Mouse (Mus musculus) 3134 (cell line): ENCODE measurements around the gene Gtpbp10.

Experiments used
- DNase-seq: peaks from one replicate; pipeline ENCODE4 v3.0.0-alpha.2; 2011; ENCODE audit warnings: low spot score; ENCODE audit not compliant: insufficient read length; ENCODE audit errors: extremely low read depth

The Gtpbp10 gene

DNA sequence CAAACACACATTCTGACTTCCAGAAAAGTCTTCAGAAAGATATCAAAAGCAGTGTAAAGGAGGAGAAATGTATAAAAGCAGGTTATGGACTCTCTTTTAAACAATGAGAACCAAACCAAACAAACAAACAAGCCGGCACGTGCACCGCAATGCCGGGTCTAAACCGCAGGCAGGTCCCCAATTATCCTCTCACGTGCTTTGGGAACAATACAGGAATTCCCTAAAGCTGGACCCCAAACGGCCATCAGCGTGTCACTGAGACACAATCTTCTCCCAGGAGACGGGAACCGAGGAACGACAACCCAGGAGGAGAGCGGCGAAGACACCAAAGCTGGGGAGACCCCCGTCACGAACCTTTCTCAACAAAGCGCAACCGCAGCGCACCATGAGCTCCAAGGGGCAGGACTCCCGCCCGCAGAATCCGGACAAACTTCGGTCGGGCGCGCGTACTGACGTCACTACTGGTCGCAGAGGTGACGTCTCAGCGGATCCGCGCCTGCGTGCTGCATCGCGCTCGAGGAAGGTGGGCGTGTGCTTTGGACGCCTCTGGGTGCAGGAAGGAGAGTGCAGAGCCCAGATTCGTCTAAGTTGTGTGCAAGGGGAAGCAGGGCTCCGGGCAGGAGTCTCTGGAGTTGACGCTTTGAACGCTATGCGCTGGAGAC lies at the start of gene Gtpbp10:
Gene Gtpbp10 (minus strand): TSS at position 460 of the 662 bp plus-strand sequence.
- peak; percentile 81 for DNase-seq

- no peak for DNase-seq
Observed at GRCm38 (mm10) chr5:5587686-5588085, 28.3 kb upstream of the Gtpbp10 start.

DNA sequence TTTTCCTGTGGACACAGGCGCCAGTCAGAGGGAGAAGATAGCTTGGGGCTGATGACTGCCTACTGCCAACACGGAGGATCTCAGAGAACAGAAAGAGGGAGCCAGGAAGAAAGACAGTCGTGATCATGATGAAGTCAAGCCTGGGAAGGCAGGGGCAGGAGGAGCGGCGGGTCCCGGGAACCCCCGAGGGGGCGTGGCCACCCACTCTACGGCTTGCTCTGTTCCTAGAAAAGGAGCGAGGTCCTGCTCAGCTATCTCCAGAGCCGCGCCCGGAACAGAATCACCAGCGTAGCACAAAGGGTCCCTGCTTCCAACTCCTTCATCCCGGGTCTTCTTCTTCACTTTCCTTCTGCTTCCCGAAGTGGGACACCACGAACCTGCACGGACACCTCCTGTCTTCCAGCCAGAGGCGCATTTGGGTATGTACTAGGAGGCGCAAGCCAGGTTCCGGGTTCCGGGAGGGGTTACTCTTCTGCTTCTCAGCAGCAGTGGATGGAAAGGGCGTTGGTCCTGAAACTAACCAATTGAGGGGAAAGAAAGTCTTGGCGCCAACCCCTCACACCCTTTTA lies 14.5 kb upstream of the Gtpbp10 start, which contains the start of gene Gm8773:
Gene Gm8773 (plus strand): TSS at position 51 of the 569 bp plus-strand sequence.
- DNase-seq, result peak; percentile 4

GRCm38 (mm10) chr5:5562435-5562834 lies 3.1 kb upstream of the Gtpbp10 start:
- no peak for DNase-seq

- DNase-seq, result no peak
Observed at GRCm38 (mm10) chr5:5561041-5561706, 1.8 kb upstream of the Gtpbp10 start.

GRCm38 (mm10) chr5:5559798-5560197 lies 460 bp upstream of the Gtpbp10 start:
- no peak for DNase-seq

- no peak for DNase-seq
Observed at GRCm38 (mm10) chr5:5551110-5551509, 8.2 kb downstream of the Gtpbp10 start.

DNA sequence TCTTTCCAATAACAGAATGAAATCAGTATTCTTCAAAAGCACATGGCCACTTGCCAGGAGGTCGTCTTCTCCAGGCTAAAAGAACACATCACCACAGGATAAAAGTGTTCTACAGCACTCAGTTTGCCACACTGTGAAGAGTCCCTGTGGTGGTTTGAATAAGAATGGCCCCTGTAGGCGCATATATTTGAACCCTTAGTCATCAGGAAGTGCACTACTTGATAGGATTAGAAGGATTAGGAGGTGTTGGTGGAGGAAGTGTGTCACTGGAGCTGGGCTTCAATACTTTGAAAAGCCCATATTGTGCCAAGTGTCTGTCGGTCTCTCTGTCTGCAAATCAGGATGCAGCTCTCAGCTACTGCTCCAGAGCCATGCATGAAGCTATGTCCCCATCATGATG lies 19.0 kb downstream of the Gtpbp10 start:
- peak; percentile 5 for DNase-seq

DNA sequence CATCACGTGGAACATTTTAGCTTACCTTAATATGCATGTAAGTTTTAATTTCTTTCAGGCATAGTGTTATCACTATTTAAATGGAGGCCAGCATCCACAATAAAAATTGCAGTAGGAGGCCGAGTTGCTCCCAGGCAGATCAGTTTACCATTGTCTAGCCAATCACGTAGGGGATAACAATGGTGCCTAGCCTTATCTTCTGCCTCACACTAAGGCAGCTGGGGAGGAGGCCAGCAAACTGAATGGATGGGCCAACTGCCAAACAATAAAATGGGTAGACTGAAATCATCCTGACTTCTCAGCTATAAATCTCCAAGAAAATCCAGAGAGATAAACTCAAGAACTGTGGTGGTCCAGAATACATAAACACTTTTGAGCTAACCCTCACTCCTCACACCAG lies 19.6 kb downstream of the Gtpbp10 start:
- no peak for DNase-seq

- DNase-seq, result no peak
Observed at GRCm38 (mm10) chr5:5536131-5536530, 23.2 kb downstream of the Gtpbp10 start.

- DNase-seq, result no peak
Observed at GRCm38 (mm10) chr5:5533656-5534420, 25.5 kb downstream of the Gtpbp10 start.

DNA sequence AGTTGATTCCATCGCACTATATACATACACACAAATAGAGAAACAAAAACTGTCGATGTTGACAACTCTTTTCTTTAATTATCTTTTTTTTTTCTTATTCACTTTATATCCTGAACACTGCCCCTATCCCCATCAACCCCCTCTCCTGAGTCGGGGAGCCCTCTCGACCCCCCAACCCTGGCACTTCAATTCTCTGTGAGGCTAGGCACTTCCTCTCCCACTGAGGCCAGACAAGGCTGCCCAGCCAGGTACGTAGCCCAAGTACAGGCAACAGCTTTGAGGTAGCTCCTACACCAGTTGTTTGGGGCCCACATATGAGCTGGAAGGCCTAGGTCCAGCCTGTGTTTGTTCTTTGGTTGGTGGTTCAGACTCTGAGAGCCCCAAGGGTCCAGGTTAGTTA lies 43.9 kb downstream of the Gtpbp10 start:
- DNase-seq, result no peak

DNA sequence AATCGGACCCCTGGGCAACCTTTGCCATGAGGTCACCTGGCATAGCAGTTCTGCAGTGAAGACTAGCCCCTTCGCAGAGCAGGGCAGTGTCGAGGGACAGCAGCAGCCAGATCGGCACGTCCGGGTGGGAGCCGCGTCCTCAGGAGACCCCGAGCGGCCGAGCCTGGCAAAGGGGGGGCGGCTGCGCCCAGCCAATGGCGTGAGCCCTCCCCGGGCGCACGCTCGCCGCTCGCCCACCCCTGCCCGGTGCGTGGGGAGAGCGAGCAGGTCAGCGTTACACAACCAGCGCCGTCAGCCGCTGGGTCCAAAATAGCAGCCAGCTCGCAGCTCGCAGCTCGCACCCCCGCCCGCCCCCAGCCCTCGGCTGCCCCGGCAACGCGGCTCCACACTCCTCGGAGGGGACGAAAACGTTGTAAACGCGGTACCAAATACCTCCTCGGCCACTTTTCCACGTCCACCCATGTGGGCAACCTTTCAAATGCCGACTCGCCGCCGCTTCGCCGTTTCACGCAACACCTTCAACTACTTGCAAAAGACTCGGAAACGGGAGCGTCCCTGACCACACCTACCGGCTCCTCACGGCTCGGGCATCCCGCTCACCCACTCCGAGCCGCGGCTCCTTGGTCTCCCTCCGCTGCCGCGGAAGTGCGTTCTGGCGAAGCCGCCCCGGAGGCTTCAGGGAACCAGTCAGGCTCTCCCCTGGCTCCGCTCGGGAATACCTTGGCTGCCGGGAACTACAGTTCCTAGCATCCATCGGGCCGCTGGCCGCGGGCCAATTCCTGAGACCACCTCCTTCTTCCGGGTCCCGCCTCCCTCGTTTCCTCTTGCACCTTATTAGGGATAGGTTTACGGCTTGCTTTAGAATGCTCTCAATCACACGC lies 44.9 kb downstream of the Gtpbp10 start, which contains the start of gene Cldn12:
Gene Cldn12 (minus strand): TSS at position 763 of the 881 bp plus-strand sequence.
- peak; percentile 96 for DNase-seq

- no peak for DNase-seq
Observed at GRCm38 (mm10) chr5:5511401-5511800, 47.9 kb downstream of the Gtpbp10 start.

DNA sequence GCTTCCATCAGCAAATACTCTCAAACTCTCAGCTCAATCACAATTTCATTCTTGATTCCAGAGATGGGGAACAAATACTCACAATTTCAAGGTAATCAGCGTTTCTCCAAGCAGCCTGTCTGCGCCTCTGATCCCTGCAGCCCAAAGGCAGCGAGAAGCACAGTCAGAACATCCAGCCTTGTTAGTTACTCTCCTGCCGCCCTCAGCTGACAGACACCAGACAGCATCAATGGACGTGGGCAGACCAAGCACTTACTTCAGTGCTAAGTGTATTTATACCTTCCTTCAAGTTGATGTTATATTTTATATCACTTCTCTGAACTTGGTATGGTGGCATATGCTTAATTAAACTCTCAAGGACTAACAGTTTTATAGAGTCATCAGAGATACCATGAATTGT lies 48.3 kb downstream of the Gtpbp10 start:
- DNase-seq, result no peak

GRCm38 (mm10) chr5:5510304-5510887 lies 48.9 kb downstream of the Gtpbp10 start:
- DNase-seq, result no peak

- no peak for DNase-seq
Observed at GRCm38 (mm10) chr5:5508231-5508630, 51.1 kb downstream of the Gtpbp10 start.

GRCm38 (mm10) chr5:5507701-5508225 lies 51.6 kb downstream of the Gtpbp10 start:
- peak; percentile 29 for DNase-seq

- no peak for DNase-seq
Observed at GRCm38 (mm10) chr5:5504456-5504855, 54.9 kb downstream of the Gtpbp10 start.
